Mouse (Mus musculus) heart, embryonic 12.5 days (tissue): ENCODE measurements around the gene Tmem63a. TPM values are rescaled to one million over a fixed set of nuclear protein-coding genes. Genes with fewer than 3 reads are reported as not detected.
A peak's percentile ranks its signal among the peaks of the same experiment; 100 is the strongest.
"Not testable (repeated sequence)": the region's sequence is repeated elsewhere in the genome, so short reads cannot be mapped to it uniquely, and the experiment has no call there.

ENCODE experiments used
- ATAC-seq: fragments of 200-750 bp; cut with Nextera tagmentation; 2 replicates; pipeline ENCODE4 v1.8.0; 2017; ENCODE audit warnings: moderate TSS enrichment, moderate library complexity; ENCODE audit not compliant: insufficient number of reproducible peaks, low FRiP score
- H3K27ac ChIP-seq: fragments of 300-500 bp; sonication (generic); 2 replicates; pipeline ENCODE4 v1.5.1; 2016; ENCODE audit warnings: mild to moderate bottlenecking, moderate library complexity; ENCODE audit not compliant: poor library complexity, severe bottlenecking
- H3K27me3 ChIP-seq: fragments of 300-500 bp; sonication (generic); replicated peaks from 2 replicates; pipeline ENCODE4 v1.6.1; 2016; ENCODE audit warnings: mild to moderate bottlenecking, moderate library complexity
- H3K36me3 ChIP-seq: fragments of 300-500 bp; sonication (generic); 2 replicates; pipeline ENCODE4 v1.6.1; 2016; ENCODE audit warnings: mild to moderate bottlenecking, moderate library complexity
- H3K4me1 ChIP-seq: fragments of 300-500 bp; sonication (generic); replicated peaks from 2 replicates; pipeline ENCODE4 v1.6.1; 2016; ENCODE audit warnings: mild to moderate bottlenecking
- H3K4me2 ChIP-seq: fragments of 300-500 bp; sonication (generic); 2 replicates; pipeline ENCODE4 v1.6.1; 2016; ENCODE audit warnings: mild to moderate bottlenecking, moderate library complexity
- H3K4me3 ChIP-seq: fragments of 300-500 bp; sonication (generic); 2 replicates; pipeline ENCODE4 v1.5.1; 2016; ENCODE audit warnings: mild to moderate bottlenecking
- H3K9ac ChIP-seq: fragments of 300-500 bp; sonication (generic); 2 replicates; pipeline ENCODE4 v1.6.1; 2016; ENCODE audit warnings: mild to moderate bottlenecking, moderate library complexity
- H3K9me3 ChIP-seq: fragments of 300-500 bp; sonication (generic); replicated peaks from 2 replicates; pipeline ENCODE4 v1.6.1; 2016; ENCODE audit warnings: mild to moderate bottlenecking, moderate library complexity
- WGBS: fragments of 180-500 bp; shearing (Covaris S2); methylation state at CpG from one replicate; pipeline ENCODE4 v1.1.7; 2016; 5-methylcytosine and 5-hydroxymethylcytosine counted together
- polyA plus RNA-seq: library from polyadenylated mRNA; unstranded; fragments of >200 nt; fragmentation: Nextera tagmentation; extraction: Ambion mirVana; gene quantifications from 2 replicates; pipeline ENCODE4 v1.2.1, GENCODE M21; 2016

Tmem63a gene
- polyA plus RNA-seq, 1 experiment from 2014 or later: 10.2 TPM

DNA sequence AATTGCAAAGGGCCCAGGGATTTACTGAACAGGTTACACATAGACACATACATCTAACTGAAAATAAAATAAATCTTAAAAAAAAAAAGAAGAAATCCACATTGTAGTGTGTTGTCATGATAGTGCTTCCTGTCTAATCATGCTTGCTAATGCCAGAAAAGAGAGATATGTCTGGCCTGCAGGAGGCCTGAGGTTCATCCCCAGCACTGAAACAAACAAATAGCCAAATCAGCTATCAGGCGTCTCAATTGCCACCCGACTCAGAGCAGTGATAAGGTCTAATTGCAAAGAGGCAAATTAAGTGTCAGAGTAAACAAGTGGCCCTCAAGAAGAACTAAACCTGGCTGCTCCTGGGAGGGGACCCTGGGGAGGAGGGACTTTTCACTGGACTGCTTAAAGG is 12.5 kb upstream of the Tmem63a start:
- Histone ChIP-seq H3K27ac (no peak overlapping the region), H3K36me3 (no peaks in the 10 kb centered on the region), H3K9me3 (no peaks in the 10 kb centered on the region; the same call in 1 of the 2 replicates), H3K4me3 (no peak overlapping the region), H3K27me3 (peaks cover 23% of the 10 kb centered on the region), H3K9ac (no peak overlapping the region), H3K4me1 (0 out of 2 replicates have a peak, but pooled peaks cover 2% of the 10 kb centered on the region), H3K4me2 (no peak overlapping the region)
- WGBS: 10% methylated on average over 2 of the region's 2 CpGs
- ATAC-seq: no peak

DNA sequence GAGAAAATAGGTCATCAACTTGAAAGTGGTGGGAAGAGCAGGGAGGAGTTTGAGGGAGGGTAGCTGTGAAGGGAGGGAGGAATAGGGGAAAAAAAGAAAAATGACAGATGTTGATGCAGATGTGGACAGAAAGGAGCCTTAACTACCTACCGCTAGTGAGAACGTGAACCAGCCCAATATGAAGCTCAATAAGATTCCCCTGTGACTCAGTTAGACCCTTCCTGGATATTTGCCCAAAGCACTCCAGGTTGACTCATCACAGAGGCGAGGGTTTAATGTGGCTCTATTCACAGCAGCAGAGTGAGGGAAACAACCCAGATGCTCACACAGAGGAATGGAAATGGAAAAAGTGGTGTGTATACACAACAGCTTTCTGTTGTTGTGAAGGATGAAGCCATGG is 11.0 kb upstream of the Tmem63a start:
- Histone ChIP-seq H3K9ac (no peak overlapping the region), H3K27ac (no peak overlapping the region), H3K4me1 (0 out of 2 replicates have a peak, but pooled peaks cover 7% of the 10 kb centered on the region), H3K9me3 (no peaks in the 10 kb centered on the region; the same call in 1 of the 2 replicates), H3K4me3 (no peak overlapping the region), H3K4me2 (no peak overlapping the region), H3K36me3 (no peaks in the 10 kb centered on the region), H3K27me3 (peaks cover 38% of the 10 kb centered on the region)
- WGBS: 66% methylated on average over 3 of the region's 3 CpGs
- ATAC-seq: no peak

DNA sequence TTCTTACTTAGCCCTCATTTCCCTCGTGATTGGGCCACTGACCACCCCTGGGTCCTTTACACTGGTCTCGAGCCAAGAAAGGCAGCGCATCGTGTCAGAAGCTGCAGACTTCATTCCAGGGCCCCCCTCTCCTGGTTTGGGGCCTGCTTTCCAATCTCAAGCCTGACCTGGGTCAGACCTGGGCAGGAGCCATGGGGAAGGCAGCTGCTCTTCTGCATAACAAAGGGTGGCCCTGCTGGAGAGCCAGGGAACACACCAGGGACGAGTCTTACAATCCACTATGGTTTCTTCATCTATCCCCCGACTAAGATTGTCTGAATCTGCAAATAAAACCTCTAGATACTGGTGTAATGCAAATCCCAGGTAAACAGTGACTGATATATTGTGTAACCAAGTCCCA is 8.5 kb upstream of the Tmem63a start:
- 21% methylated on average over 6 of the region's 6 CpGs for WGBS
- Histone ChIP-seq H3K36me3 (no peaks in the 10 kb centered on the region), H3K9ac (0 out of 2 replicates have a peak overlapping the region, but pooled peaks have one; percentile 38), H3K27ac (no peak overlapping the region), H3K4me2 (no peak overlapping the region), H3K4me3 (no peak overlapping the region), H3K4me1 (0 out of 2 replicates have a peak, but pooled peaks cover 7% of the 10 kb centered on the region), H3K27me3 (peaks cover 47% of the 10 kb centered on the region), H3K9me3 (no peaks in the 10 kb centered on the region; the same call in 1 of the 2 replicates)
- ATAC-seq: no peak

DNA sequence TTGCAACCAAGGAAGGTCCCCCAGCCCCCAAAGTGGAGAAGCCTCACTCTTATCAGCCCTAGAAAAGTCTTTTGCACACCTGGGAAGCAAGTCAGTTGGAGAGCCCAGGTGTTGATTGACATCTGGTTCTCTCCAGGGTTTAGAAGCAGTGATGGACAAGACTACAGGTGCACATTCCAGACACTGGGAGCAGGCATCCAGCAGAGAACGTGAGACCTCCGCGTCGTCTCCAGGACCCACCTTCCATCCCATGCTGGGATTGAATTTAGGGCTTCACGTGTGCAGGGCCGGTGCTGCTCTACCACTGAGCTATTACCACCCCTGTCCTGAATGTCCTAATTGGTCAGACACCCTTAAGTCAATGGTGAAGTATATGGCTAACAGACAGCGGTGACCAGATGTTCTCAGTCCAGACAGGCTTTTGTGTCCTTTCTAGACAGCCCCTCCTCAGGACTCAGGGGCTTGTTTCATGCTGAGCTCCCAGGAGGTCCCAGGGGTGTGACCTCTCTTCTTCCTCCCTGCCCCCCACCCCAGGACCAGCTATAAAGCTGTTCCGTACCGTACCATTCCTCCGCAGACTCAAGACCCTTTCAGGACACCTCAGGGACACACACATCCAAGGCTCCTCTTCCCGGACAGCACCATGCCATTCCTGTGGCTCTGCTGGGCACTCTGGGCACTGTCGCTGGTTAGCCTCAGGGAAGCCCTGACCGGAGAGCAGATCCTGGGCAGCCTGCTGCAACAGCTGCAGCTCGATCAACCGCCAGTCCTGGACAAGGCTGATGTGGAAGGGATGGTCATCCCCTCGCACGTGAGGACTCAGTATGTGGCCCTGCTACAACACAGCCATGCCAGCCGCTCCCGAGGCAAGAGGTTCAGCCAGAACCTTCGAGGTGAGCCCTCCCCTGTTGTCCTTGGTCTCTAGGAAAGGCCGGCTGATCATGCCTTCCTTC is 7.4 kb upstream of the Tmem63a start, which contains the start of gene Lefty1:
TSS of gene Lefty1 (plus strand) at position 556 of the 953 bp plus-strand sequence.
- Histone ChIP-seq H3K36me3 (no peaks in the 10 kb centered on the region), H3K27ac (no peak within 1 kb of the TSS), H3K4me1 (0 out of 2 replicates have a peak, but pooled peaks cover 7% of the 10 kb centered on the region), H3K4me3 (no peak within 1 kb of the TSS), H3K9me3 (no peaks in the 10 kb centered on the region; the same call in 1 of the 2 replicates), H3K4me2 (no peak within 1 kb of the TSS), H3K27me3 (peaks cover 47% of the 10 kb centered on the region), H3K9ac (0 out of 2 replicates have a peak within 1 kb of the TSS, but pooled peaks have one; percentile 38)
- ATAC-seq: no peak
- 12% methylated on average over 21 of the region's 21 CpGs for WGBS

DNA sequence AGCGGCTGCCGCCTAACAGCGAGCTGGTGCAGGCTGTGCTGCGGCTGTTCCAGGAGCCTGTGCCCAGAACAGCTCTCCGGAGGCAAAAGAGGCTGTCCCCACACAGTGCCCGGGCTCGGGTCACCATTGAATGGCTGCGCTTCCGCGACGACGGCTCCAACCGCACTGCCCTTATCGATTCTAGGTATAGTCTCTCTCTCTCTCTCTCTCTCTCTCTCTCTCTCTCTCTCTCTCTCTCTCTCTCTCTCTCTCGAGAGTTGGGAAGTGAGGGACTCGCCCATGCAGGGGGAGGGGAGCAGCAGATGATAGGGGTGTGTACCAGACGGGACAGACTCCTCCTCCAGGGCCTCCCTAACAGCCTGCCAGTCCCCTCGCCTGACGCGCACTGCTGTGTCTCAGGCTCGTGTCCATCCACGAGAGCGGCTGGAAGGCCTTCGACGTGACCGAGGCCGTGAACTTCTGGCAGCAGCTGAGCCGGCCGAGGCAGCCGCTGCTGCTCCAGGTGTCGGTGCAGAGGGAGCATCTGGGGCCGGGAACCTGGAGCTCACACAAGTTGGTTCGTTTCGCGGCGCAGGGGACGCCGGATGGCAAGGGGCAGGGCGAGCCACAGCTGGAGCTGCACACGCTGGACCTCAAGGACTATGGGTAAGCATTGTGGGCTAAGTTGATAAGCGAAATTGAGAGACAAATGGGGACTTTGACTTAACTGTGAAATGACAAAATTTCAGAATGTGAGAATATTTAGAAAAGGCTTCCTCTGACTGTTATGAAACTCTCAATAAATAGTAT is 5.3 kb upstream of the Tmem63a start:
- Histone ChIP-seq H3K4me2 (peak overlapping the region; percentile 72), H3K9ac (peak overlapping the region; percentile 29; the same call in 1 of the 2 replicates), H3K4me1 (peaks cover 17% of the 10 kb centered on the region), H3K4me3 (peak overlapping the region; percentile 43), H3K27me3 (peaks cover 47% of the 10 kb centered on the region)
- ATAC-seq: peak; percentile 86
- H3K36me3 ChIP-seq, H3K27ac ChIP-seq, H3K9me3 ChIP-seq: not testable (repeated sequence)
- 2% methylated on average over 40 of the region's 41 CpGs for WGBS

DNA sequence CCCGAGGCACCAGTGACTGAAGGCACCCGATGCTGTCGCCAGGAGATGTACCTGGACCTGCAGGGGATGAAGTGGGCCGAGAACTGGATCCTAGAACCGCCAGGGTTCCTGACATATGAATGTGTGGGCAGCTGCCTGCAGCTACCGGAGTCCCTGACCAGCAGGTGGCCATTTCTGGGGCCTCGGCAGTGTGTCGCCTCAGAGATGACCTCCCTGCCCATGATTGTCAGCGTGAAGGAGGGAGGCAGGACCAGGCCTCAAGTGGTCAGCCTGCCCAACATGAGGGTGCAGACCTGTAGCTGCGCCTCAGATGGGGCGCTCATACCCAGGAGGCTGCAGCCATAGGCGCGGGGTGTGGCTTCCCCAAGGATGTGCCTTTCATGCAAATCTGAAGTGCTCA is 4.5 kb upstream of the Tmem63a start:
- H3K36me3 ChIP-seq, H3K4me2 ChIP-seq, H3K9ac ChIP-seq, H3K27ac ChIP-seq, H3K4me3 ChIP-seq, H3K9me3 ChIP-seq, ATAC-seq: not testable (repeated sequence)
- 43% methylated on average over 13 of the region's 13 CpGs for WGBS
- Histone ChIP-seq H3K4me1 (peaks cover 19% of the 10 kb centered on the region), H3K27me3 (peaks cover 47% of the 10 kb centered on the region)

DNA sequence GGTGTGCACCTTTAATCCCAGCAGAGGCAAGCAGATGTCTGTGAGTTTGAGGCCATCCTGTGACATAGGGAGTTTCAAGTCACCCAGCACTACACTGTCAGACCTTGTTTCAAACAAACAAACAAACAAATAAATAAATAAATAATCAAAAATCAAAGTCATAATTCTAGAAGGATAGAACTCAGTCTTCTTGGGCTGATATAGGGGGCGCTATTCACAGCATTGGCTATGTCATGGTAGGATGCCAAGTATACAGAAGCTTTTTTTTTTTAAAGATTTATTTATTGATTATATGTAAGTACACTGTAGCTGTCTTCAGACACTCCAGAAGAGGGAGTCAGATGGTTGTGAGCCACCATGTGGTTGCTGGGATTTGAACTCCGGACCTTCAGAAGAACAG is 3.4 kb upstream of the Tmem63a start:
- not testable (repeated sequence) for H3K36me3 ChIP-seq, H3K4me3 ChIP-seq, H3K27ac ChIP-seq, ATAC-seq, H3K4me2 ChIP-seq, H3K9ac ChIP-seq, H3K9me3 ChIP-seq
- H3K27me3 ChIP-seq: peaks cover 38% of the 10 kb centered on the region
- peaks cover 27% of the 10 kb centered on the region for H3K4me1 ChIP-seq
- 73% methylated on average over 2 of the region's 2 CpGs for WGBS

DNA sequence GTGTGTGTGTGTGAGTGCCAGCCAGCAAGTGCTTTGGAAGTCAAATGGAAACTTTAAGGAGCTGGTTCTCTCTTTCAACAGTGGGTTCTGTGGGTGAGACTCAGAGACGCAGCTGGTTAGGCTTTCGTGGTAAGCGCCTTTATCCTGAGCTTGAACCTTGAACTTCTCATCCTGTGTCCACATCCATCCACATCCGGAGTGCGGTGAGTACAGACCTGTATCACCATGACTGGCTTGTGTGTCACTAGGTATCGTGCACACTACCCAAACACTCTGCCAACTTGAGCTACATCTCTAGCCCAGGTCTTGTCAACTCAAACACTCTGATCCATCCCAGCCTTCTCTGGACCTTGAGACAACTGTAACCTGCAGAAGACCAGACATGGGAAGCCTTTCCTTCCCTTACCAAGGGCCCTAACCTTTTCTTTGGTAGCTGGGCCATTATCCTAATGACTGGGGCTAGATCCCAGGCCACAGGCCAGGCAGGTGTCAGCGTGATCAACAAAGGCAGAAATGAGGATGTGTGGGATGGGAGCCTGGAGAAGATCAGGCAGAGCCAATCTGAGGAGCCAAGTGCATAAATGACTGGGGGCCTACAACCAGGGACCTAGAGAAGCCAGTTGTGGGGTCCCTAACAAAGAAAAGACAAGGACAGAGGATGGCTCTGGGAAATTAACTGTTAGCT is 1.2 kb upstream of the Tmem63a start:
- Histone ChIP-seq H3K4me1 (peaks cover 41% of the 10 kb centered on the region), H3K4me2 (peak overlapping the region; percentile 87), H3K4me3 (peak overlapping the region; percentile 92; the same call in 1 of the 2 replicates), H3K27me3 (peaks cover 16% of the 10 kb centered on the region), H3K27ac (no peak overlapping the region), H3K9ac (peak overlapping the region; percentile 84), H3K36me3 (no peaks in the 10 kb centered on the region), H3K9me3 (no peaks in the 10 kb centered on the region)
- ATAC-seq: no peak
- WGBS: 91% methylated on average over 7 of the region's 7 CpGs

DNA sequence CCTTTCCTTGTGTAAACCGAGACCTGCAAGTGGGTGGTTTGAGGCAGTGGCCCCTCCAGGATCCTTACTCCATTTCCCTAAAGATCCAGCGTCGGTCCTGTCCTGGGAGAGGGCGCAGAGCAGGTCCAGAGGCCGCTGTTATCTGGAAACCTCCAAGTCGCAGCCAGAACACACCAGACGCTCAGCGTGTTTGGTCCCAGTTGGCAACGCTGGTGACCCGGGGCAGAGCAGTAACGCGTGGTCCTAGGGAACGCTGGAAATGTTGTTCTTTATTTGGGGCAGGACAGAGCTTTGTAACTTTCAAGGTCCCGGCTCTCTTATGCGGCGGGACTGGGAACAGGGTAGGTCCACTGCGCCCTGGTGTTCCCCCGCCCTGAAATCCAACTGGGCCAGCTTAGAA is 418 bp upstream of the Tmem63a start:
- peak; percentile 9; the same call in 1 of the 2 replicates for ATAC-seq
- peak overlapping the region; percentile 87 for H3K4me2 ChIP-seq
- peaks cover 47% of the 10 kb centered on the region for H3K4me1 ChIP-seq
- H3K9me3 ChIP-seq: no peaks in the 10 kb centered on the region
- WGBS: under 1% methylated on average over 18 of the region's 18 CpGs
- peak overlapping the region; percentile 84 for H3K9ac ChIP-seq
- H3K27ac ChIP-seq: peak overlapping the region; percentile 69
- 0 out of 2 replicates have a peak, but pooled peaks cover 3% of the 10 kb centered on the region for H3K36me3 ChIP-seq
- H3K27me3 ChIP-seq: peaks cover 10% of the 10 kb centered on the region
- peak overlapping the region; percentile 92 for H3K4me3 ChIP-seq

DNA sequence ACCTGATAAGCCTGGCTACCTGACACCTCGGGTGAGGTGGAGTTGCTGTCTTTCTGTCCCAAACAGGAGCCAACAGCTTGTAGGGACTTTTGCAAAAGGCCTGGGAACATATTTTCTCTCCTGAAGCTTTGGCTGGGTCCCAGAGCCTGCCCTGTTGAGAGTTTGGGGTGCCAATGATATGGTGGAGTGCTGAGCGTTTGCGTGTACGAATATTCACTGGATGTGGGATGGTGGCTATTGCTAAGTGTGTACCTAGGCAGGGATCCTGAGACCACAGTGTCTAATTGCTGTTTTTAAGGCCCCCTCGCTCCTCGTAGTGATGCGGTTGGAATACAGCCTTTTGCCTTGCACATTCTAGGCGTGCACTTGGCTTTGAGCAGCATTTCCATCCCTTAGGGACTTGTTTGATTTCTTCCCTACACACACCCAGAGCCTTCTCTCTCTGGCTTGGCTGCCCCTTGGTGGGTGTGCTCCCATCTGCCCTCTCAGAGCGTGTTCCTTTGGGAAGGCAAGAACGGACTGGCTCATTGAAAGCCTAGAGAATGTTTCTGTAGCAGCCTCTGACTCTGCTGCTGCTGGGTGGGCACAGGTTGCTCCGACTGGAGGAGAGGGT is 994 bp downstream of the Tmem63a start:
- WGBS: 42% methylated on average over 11 of the region's 11 CpGs

More for the DNA sequence above, 994 bp downstream of the Tmem63a start:
- H3K4me3 ChIP-seq: peak overlapping the region; percentile 92
- peaks cover 16% of the 10 kb centered on the region for H3K36me3 ChIP-seq
- peaks cover 47% of the 10 kb centered on the region for H3K4me1 ChIP-seq
- 0 out of 2 replicates have a peak overlapping the region, but pooled peaks have one; percentile 69 for H3K27ac ChIP-seq
- H3K4me2 ChIP-seq: peak overlapping the region; percentile 87
- H3K9ac ChIP-seq: peak overlapping the region; percentile 84
- H3K9me3 ChIP-seq: no peaks in the 10 kb centered on the region
- H3K27me3 ChIP-seq: peaks cover 2% of the 10 kb centered on the region
- no peak for ATAC-seq
